Mouse (Mus musculus): Measurements from ENCODE around the gene Prdx1. TPM values are rescaled to one million over a fixed set of nuclear protein-coding genes. Genes with fewer than 3 reads are reported as not detected.

Gene Prdx1
- total RNA-seq, 2 experiments from 2014 or later = 241 to 242 TPM

GRCm38 (mm10) chr4:116727401-116727800 is 42.1 kb downstream of the Prdx1 start:
- no peak for DNase-seq

GRCm38 (mm10) chr4:116729532-116729931 is 44.2 kb downstream of the Prdx1 start:
- DNase-seq = no peak

DNA sequence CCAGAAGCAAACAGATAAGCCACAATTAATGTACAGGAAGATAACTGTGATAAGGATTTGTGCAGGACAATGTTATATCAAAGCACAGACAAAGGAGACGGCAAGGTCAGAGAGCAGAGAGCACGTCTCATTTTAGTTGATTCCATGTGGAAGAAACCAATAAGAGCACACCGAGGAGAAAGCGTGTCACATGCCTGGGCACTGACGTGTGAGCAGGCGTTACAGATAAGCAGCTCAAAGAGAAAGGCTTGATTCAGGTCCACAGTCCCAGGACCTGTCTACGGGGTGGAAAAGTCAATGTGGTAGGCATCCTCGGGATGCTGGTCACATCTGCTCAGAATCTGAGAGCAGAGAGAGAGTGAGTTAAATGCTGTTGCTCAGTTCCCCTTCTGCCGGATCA is 45.7 kb downstream of the Prdx1 start:
- no peak for DNase-seq

DNA sequence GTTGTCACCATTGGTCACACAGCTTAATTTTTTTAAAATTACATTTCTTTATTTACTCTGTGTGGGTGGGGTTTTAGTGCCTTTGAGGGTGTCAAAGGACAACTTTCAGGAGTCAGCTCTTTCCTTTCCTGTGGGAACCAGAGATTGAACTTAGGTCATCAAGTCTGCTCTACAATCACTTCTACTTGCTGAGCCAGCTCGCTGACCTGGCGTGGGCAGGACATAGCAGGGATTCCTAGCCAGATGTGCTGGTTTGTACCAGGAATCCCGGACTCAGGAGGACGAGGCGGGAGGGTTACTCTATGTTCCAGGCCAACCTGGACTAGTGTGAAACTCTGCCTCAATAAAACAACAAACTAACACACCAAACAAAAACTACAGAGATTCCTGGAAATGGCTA is 47.0 kb downstream of the Prdx1 start:
- no peak for DNase-seq

DNA sequence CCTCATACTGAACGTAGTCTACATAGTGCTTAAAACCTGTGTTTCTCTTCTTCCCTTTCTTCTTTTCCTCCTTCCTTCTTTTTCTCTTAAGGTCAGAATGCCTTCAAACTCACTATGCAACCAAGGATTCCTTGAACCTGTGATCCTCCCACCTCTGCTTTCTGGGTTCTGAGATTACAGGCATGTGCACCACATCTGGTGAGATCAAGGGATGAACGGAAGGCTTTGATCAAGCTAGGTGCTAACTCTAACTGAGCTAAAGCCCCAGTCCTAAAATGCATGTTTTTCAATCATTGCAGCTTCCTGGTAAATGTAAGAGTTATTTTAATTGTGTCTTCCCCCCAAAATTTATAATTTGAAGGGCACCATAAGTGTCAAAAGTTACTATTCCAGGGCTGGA is 49.7 kb downstream of the Prdx1 start:
- DNase-seq = no peak

DNA sequence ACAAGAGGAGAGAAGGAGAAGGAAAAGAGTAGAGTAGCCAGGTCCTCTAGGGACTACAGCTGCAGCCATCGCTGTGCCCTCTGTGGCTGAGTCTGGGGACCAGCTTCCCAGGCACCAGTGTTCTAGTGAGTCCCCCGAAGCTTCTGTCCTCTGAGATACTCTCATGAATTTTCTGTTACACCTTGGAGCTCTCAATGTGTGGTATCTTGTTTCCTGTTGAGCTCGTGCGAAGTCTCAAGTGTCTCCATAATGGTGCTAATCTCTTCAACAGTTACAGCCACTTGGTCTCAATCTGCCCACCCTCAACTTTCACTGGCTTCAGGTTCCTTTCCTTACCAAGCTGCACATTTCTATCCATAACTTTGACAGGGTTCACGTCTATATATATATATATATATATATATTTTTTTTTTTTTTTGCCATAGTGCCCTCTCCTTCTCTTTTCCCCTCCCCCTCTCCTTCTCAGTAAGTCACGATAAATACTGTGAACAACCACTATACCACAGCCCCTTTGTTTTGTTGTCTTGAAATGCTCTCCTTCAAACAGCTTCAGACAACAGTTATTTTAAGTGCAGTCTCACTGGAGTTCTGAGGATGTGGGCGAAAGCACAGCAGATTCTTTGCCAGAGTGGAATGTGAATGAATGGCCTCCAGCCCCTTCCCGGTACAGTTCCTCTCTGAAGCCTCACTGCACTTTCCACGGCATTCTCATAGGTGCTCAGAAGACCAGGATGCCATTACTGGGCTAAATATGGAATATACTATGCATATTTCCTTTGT is 53.8 kb downstream of the Prdx1 start:
- no peak for DNase-seq

- no peak for DNase-seq
Measured at GRCm38 (mm10) chr4:116749750-116750149, 64.4 kb downstream of the Prdx1 start.

Other genes with a start within 250 kb of the Prdx1 start
- gene Mast2, start 221.4 kb upstream of the Prdx1 start, total RNA-seq (2021) = 10 to 100 TPM; 50.1 to 59.8 TPM
- gene Ipp, start 178.0 kb upstream of the Prdx1 start, total RNA-seq (2021) = 10 to 100 TPM; 14.4 to 15.2 TPM
- 10 to 100 TPM; 15.7 to 16.4 TPM for gene Tmem69, start 129.6 kb upstream of the Prdx1 start, total RNA-seq (2021)
- 10 to 100 TPM; 32.0 to 34.3 TPM for gene Gpbp1l1, start 127.9 kb upstream of the Prdx1 start, total RNA-seq (2021)
- 1 to 10 TPM; 2.1 to 2.4 TPM for gene Ccdc17, start 88.9 kb upstream of the Prdx1 start, total RNA-seq (2021)
- gene Nasp, start 57.6 kb upstream of the Prdx1 start, total RNA-seq (2021) = 10 to 100 TPM; 22.2 to 28.5 TPM
- 100 to 1,000 TPM; 300 to 334 TPM for gene Akr1a1, start 33.9 kb upstream of the Prdx1 start, total RNA-seq (2021)
- 10 to 100 TPM; 23.0 to 25.6 TPM for gene Mmachc, start 22.9 kb downstream of the Prdx1 start, total RNA-seq (2021)
- 1 to 10 TPM; 5.0 to 7.5 TPM for gene Ccdc163, start 23.0 kb downstream of the Prdx1 start, total RNA-seq (2021)
- gene Tesk2, start 35.4 kb downstream of the Prdx1 start, total RNA-seq (2021) = 1 to 10 TPM; 2.9 to 3.0 TPM
- 10 to 100 TPM in 1 of 2 experiments, 1 to 10 TPM in 1; 8.3 to 11.7 TPM for gene Toe1, start 122.1 kb downstream of the Prdx1 start, total RNA-seq (2021)
- 1 to 10 TPM; 1.4 to 3.9 TPM for gene Mutyh, start 122.2 kb downstream of the Prdx1 start, total RNA-seq (2021)
- 1 to 10 TPM; 1.5 to 2.3 TPM for gene Hpdl, start 136.2 kb downstream of the Prdx1 start, total RNA-seq (2021)
- gene Zswim5, start 191.8 kb downstream of the Prdx1 start, total RNA-seq (2021) = under 1 TPM; 0.35 to 0.47 TPM

All from gastrocnemius, postnatal 10 days (tissue).